Mouse (Mus musculus) kidney, embryonic 16.5 days (tissue): Measurements from ENCODE around the gene Evi5. TPM values are rescaled to one million over a fixed set of nuclear protein-coding genes. Genes with fewer than 3 reads are reported as not detected.

Experiments
- ATAC-seq: fragments of 200-750 bp; cut with Nextera tagmentation; 2 replicates; pipeline ENCODE4 v1.8.0; 2017; ENCODE audit warnings: moderate TSS enrichment; ENCODE audit not compliant: low FRiP score, low TSS enrichment
- H3K27ac ChIP-seq: fragments of 300-500 bp; sonication (generic); 2 replicates; pipeline ENCODE4 v1.5.1; 2014; ENCODE audit warnings: low read length
- H3K27me3 ChIP-seq: fragments of 300-500 bp; sonication (generic); 2 replicates; pipeline ENCODE4 v1.6.1; 2014; ENCODE audit warnings: low read length, control low read depth, mixed read lengths; ENCODE audit not compliant: insufficient read depth
- H3K36me3 ChIP-seq: fragments of 300-500 bp; sonication (generic); 2 replicates; pipeline ENCODE4 v1.6.1; 2014; ENCODE audit warnings: low read length, control low read depth, mixed read lengths; ENCODE audit not compliant: insufficient read depth
- H3K4me1 ChIP-seq: fragments of 300-500 bp; sonication (generic); 2 replicates; pipeline ENCODE4 v1.6.1; 2014; ENCODE audit warnings: low read length, control low read depth, mixed read lengths; ENCODE audit not compliant: insufficient read depth
- H3K4me2 ChIP-seq: fragments of 300-500 bp; sonication (generic); replicated peaks from 2 replicates; pipeline ENCODE4 v1.6.1; 2014; ENCODE audit warnings: low read depth, low read length
- H3K4me3 ChIP-seq: fragments of 300-500 bp; sonication (generic); 2 replicates; pipeline ENCODE4 v1.5.1; 2014; ENCODE audit warnings: mild to moderate bottlenecking, low read length
- H3K9ac ChIP-seq: fragments of 300-500 bp; sonication (generic); replicated peaks from 2 replicates; pipeline ENCODE4 v1.6.1; 2014; ENCODE audit warnings: low read length
- H3K9me3 ChIP-seq: fragments of 300-500 bp; sonication (generic); 2 replicates; pipeline ENCODE4 v1.6.1; 2016; ENCODE audit warnings: low read length, control low read depth
- WGBS: fragments of 180-500 bp; shearing (Covaris S2); extraction: QIAGEN DNeasy Blood & Tissue Kit; methylation state at CpG from one replicate; pipeline ENCODE4 v1.1.7; 2014; 5-methylcytosine and 5-hydroxymethylcytosine counted together
- polyA plus RNA-seq: library from polyadenylated mRNA; unstranded; fragments of >200 nt; fragmentation: Nextera tagmentation; extraction: Ambion mirVana; gene quantifications from 2 replicates; pipeline ENCODE4 v1.2.1, GENCODE M21; 2015

The Evi5 gene
- polyA plus RNA-seq, 1 experiment from 2014 or later, result 76.5 TPM

GRCm38 (mm10) chr5:107791966-107792365, 82.9 kb downstream of the Evi5 start:
- Histone ChIP-seq H3K36me3 (peaks cover 9% of the 10 kb centered on the region; the same call in 1 of the 2 replicates), H3K9me3 (no peaks in the 10 kb centered on the region), H3K4me1 (no peaks in the 10 kb centered on the region), H3K4me3 (no peak overlapping the region), H3K27ac (no peak overlapping the region), H3K4me2 (no peak overlapping the region), H3K9ac (no peak overlapping the region), H3K27me3 (no peaks in the 10 kb centered on the region)
- no peak for ATAC-seq
- 75% methylated on average over 2 of the region's 2 CpGs for WGBS

- H3K4me1 ChIP-seq, result no peaks in the 10 kb centered on the region
- WGBS, result 80% methylated on average over 5 of the region's 5 CpGs
- no peak overlapping the region for H3K4me2 ChIP-seq
- no peaks in the 10 kb centered on the region; the same call in 1 of the 2 replicates for H3K36me3 ChIP-seq
- H3K4me3 ChIP-seq, result no peak overlapping the region
- no peaks in the 10 kb centered on the region for H3K27me3 ChIP-seq
- H3K9ac ChIP-seq, result no peak overlapping the region
- H3K9me3 ChIP-seq, result no peaks in the 10 kb centered on the region
- no peak overlapping the region for H3K27ac ChIP-seq
- no peak for ATAC-seq
Measured at GRCm38 (mm10) chr5:107789492-107789891, 85.4 kb downstream of the Evi5 start.

- Histone ChIP-seq H3K27ac (no peak overlapping the region), H3K4me3 (no peak overlapping the region), H3K9ac (no peak overlapping the region), H3K36me3 (no peaks in the 10 kb centered on the region; the same call in 1 of the 2 replicates), H3K4me1 (no peaks in the 10 kb centered on the region), H3K9me3 (no peaks in the 10 kb centered on the region), H3K4me2 (no peak overlapping the region), H3K27me3 (no peaks in the 10 kb centered on the region)
- WGBS, result 78% methylated on average over 6 of the region's 7 CpGs
- no peak for ATAC-seq
Measured at GRCm38 (mm10) chr5:107787682-107788443, 87.0 kb downstream of the Evi5 start.

GRCm38 (mm10) chr5:107782360-107782759, 92.5 kb downstream of the Evi5 start:
- H3K4me3 ChIP-seq, result no peak overlapping the region
- no peaks in the 10 kb centered on the region for H3K4me1 ChIP-seq
- no peaks in the 10 kb centered on the region for H3K27me3 ChIP-seq
- no peaks in the 10 kb centered on the region for H3K9me3 ChIP-seq
- H3K4me2 ChIP-seq, result no peak overlapping the region
- ATAC-seq, result no peak
- 95% methylated on average over 1 of the region's 1 CpGs for WGBS
- no peak overlapping the region for H3K9ac ChIP-seq
- H3K27ac ChIP-seq, result no peak overlapping the region
- peaks cover 5% of the 10 kb centered on the region; the same call in 1 of the 2 replicates for H3K36me3 ChIP-seq

GRCm38 (mm10) chr5:107778763-107779162, 96.1 kb downstream of the Evi5 start:
- ATAC-seq, result no peak
- Histone ChIP-seq H3K9ac (no peak overlapping the region), H3K4me3 (no peak overlapping the region), H3K36me3 (peaks cover 9% of the 10 kb centered on the region; the same call in 1 of the 2 replicates), H3K27me3 (no peaks in the 10 kb centered on the region), H3K4me1 (no peaks in the 10 kb centered on the region), H3K9me3 (no peaks in the 10 kb centered on the region), H3K27ac (no peak overlapping the region), H3K4me2 (no peak overlapping the region)
- WGBS, result 92% methylated on average over 3 of the region's 3 CpGs

GRCm38 (mm10) chr5:107777545-107777830, 97.4 kb downstream of the Evi5 start:
- Histone ChIP-seq H3K36me3 (peaks cover 10% of the 10 kb centered on the region; the same call in 1 of the 2 replicates), H3K4me3 (no peak overlapping the region), H3K27me3 (no peaks in the 10 kb centered on the region), H3K27ac (no peak overlapping the region), H3K4me1 (no peaks in the 10 kb centered on the region), H3K9ac (no peak overlapping the region), H3K9me3 (no peaks in the 10 kb centered on the region), H3K4me2 (no peak overlapping the region)
- 86% methylated on average over 1 of the region's 1 CpGs for WGBS
- ATAC-seq, result no peak

- Histone ChIP-seq H3K9me3 (no peaks in the 10 kb centered on the region), H3K4me3 (no peak overlapping the region), H3K9ac (no peak overlapping the region), H3K27me3 (no peaks in the 10 kb centered on the region), H3K4me1 (no peaks in the 10 kb centered on the region), H3K4me2 (no peak overlapping the region), H3K27ac (no peak overlapping the region), H3K36me3 (peaks cover 10% of the 10 kb centered on the region; the same call in 1 of the 2 replicates)
- ATAC-seq, result no peak
- WGBS, result 78% methylated on average over 4 of the region's 4 CpGs
Measured at GRCm38 (mm10) chr5:107776777-107777544, 97.9 kb downstream of the Evi5 start.

GRCm38 (mm10) chr5:107775875-107776274, 99.0 kb downstream of the Evi5 start:
- Histone ChIP-seq H3K27ac (no peak overlapping the region), H3K27me3 (no peaks in the 10 kb centered on the region), H3K4me1 (no peaks in the 10 kb centered on the region), H3K36me3 (0 out of 2 replicates have a peak, but pooled peaks cover 5% of the 10 kb centered on the region), H3K9ac (no peak overlapping the region), H3K4me2 (no peak overlapping the region), H3K9me3 (no peaks in the 10 kb centered on the region), H3K4me3 (no peak overlapping the region)
- ATAC-seq, result no peak
- WGBS, result 100% methylated on average over 1 of the region's 1 CpGs

- peaks cover 9% of the 10 kb centered on the region for H3K36me3 ChIP-seq
- H3K9ac ChIP-seq, result no peak overlapping the region
- WGBS, result 85% methylated on average over 5 of the region's 5 CpGs
- no peaks in the 10 kb centered on the region for H3K27me3 ChIP-seq
- no peak overlapping the region for H3K27ac ChIP-seq
- no peaks in the 10 kb centered on the region for H3K9me3 ChIP-seq
- no peak overlapping the region for H3K4me3 ChIP-seq
- no peak overlapping the region for H3K4me2 ChIP-seq
- no peak for ATAC-seq
- H3K4me1 ChIP-seq, result no peaks in the 10 kb centered on the region
Measured at GRCm38 (mm10) chr5:107772049-107772448, 102.9 kb downstream of the Evi5 start.

- no peak for ATAC-seq
- whole genome bisulfite sequencing, result 93% methylated on average over 1 of the region's 1 CpGs
- Histone ChIP-seq H3K9ac (no peak overlapping the region), H3K4me1 (no peaks in the 10 kb centered on the region), H3K27me3 (no peaks in the 10 kb centered on the region), H3K9me3 (no peaks in the 10 kb centered on the region), H3K36me3 (peaks cover 5% of the 10 kb centered on the region), H3K4me3 (no peak overlapping the region), H3K27ac (no peak overlapping the region), H3K4me2 (no peak overlapping the region)
Measured at GRCm38 (mm10) chr5:107768224-107768623, 106.7 kb downstream of the Evi5 start.
